Mouse (Mus musculus) ovary, adult 2 months (tissue): Measurements from ENCODE around the gene Scgb2b2. TPM values are rescaled to one million over a fixed set of nuclear protein-coding genes. Genes with fewer than 3 reads are reported as not detected.

Experiments
- polyA plus RNA-seq: library from polyadenylated mRNA; depleted of rRNA; stranded (reverse); fragments of >200 nt; gene quantifications from 2 replicates; pipeline ENCODE4 v1.2.3, GENCODE M21; 2012; rRNA removed

The Scgb2b2 gene
- polyA plus RNA-seq, result not detected in 2 replicates

GRCm38 (mm10) chr7:31290208-31290607 lies at the start of gene Scgb2b2:
Gene Scgb2b2 (plus strand): TSS chr7:31290508.

GRCm38 (mm10) chr7:31291721-31292120 lies 1.4 kb downstream of the Scgb2b2 start, which contains the start of gene Scgb1b2:
Gene Scgb1b2 (minus strand): TSS chr7:31291821.

Other genes with a start within 250 kb of the Scgb2b2 start
- 45.3 and 62.0 TPM in 2 replicates for gene Fxyd5, start 248.0 kb upstream of the Scgb2b2 start, polyA plus RNA-seq
- gene Fxyd7, start 239.0 kb upstream of the Scgb2b2 start, polyA plus RNA-seq, result 10.8 and 13.2 TPM in 2 replicates
- 373 and 445 TPM in 2 replicates for gene Fxyd1, start 233.3 kb upstream of the Scgb2b2 start, polyA plus RNA-seq
- gene Lgi4, start 231.2 kb upstream of the Scgb2b2 start, polyA plus RNA-seq, result 5.8 and 6.0 TPM in 2 replicates
- 28.6 and 41.3 TPM in 2 replicates for gene Fxyd3, start 213.8 kb upstream of the Scgb2b2 start, polyA plus RNA-seq
- 17.8 and 20.1 TPM in 2 replicates for gene Hpn, start 175.2 kb upstream of the Scgb2b2 start, polyA plus RNA-seq
- gene Scn1b, start 163.5 kb upstream of the Scgb2b2 start, polyA plus RNA-seq, result 41.7 and 53.9 TPM in 2 replicates
- 237 and 249 TPM in 2 replicates for gene Gramd1a, start 134.6 kb upstream of the Scgb2b2 start, polyA plus RNA-seq
- not detected in 2 replicates for gene Scgb1b2, start 1.3 kb downstream of the Scgb2b2 start, polyA plus RNA-seq
- not detected in 2 replicates for gene Scgb2b3, start 71.6 kb downstream of the Scgb2b2 start, polyA plus RNA-seq
- not detected in 2 replicates for gene Scgb1b3, start 85.1 kb downstream of the Scgb2b2 start, polyA plus RNA-seq